ENCODE assay signal across 25 mouse cellular contexts in genomic region chr15:25447136-25447535, GRCm38 (mm10). TPM values are rescaled to one million over a fixed set of nuclear protein-coding genes. Genes with fewer than 3 reads are reported as not detected.
A peak's percentile ranks its signal among the peaks of the same experiment; 100 is the strongest.
DNase-seq lines count a peak whose midpoint lies in the region; ATAC-seq and TF ChIP-seq lines count a peak whose summit lies in the region.
"Had no signal": no experiment of that assay in that cellular context is flagged by ENCODE, and none has a peak within 500 bp of the region (broad histone marks: within the 10 kb centered on the region; RNA-seq: fewer than 3 reads in every experiment).

No protein-coding gene starts in this region.

- TF ChIP-seq POLR2A in kidney, adult 2 months (IDR thresholded peaks at IDR 0.05; ENCODE audit: low read depth, low read length) = no peak

- H3K36me3 ChIP-seq in kidney, adult 2 months (ENCODE audit: control insufficient read depth, insufficient read depth, low read length) = no peaks in the 10 kb centered on the region
- no peaks in the 10 kb centered on the region for H3K36me3 ChIP-seq in kidney, embryonic 16.5 days (ENCODE audit: insufficient read depth, low read length)
- H3K36me3 ChIP-seq in midbrain, embryonic 11.5 days (ENCODE audit: control insufficient read depth, insufficient read depth, low read length) = no peaks in the 10 kb centered on the region
- no peaks in the 10 kb centered on the region for H3K36me3 ChIP-seq in midbrain, embryonic 14.5 days (ENCODE audit: control insufficient read depth, insufficient read depth, low read length)
- H3K36me3 ChIP-seq: embryonic facial prominence, embryonic 13.5 days; embryonic facial prominence, embryonic 15.5 days; forebrain, embryonic 10.5 days; forebrain, embryonic 12.5 days; G1E had no signal

- no peak for ATAC-seq in kidney, embryonic 16.5 days (ENCODE audit: low FRiP score, low TSS enrichment)
- ATAC-seq in midbrain, embryonic 11.5 days (ENCODE audit: low FRiP score) = no peak
- ATAC-seq in midbrain, embryonic 14.5 days (ENCODE audit: low FRiP score, low TSS enrichment) = no peak
- ATAC-seq: CD4-positive, CD25-positive, alpha-beta regulatory T cell, adult 4 months; forebrain, embryonic 14.5 days; forebrain, embryonic 16.5 days had no signal

- no peak overlapping the region for H3K4me2 ChIP-seq in kidney, embryonic 16.5 days (replicated peaks; ENCODE audit: low read depth, low read length)
- no peak overlapping the region for H3K4me2 ChIP-seq in midbrain, embryonic 11.5 days
- no peak overlapping the region for H3K4me2 ChIP-seq in midbrain, embryonic 14.5 days (ENCODE audit: low read length)
- H3K4me2 ChIP-seq: embryonic facial prominence, embryonic 13.5 days; embryonic facial prominence, embryonic 15.5 days; forebrain, embryonic 12.5 days had no signal

- H3K27ac ChIP-seq in kidney, adult 2 months (ENCODE audit: insufficient read depth, low read depth, low read length) = no peak overlapping the region
- H3K27ac ChIP-seq in kidney, embryonic 16.5 days (ENCODE audit: low read length) = no peak overlapping the region
- no peak overlapping the region for H3K27ac ChIP-seq in midbrain, embryonic 11.5 days (ENCODE audit: low read depth, low read length)
- H3K27ac ChIP-seq in midbrain, embryonic 14.5 days (replicated peaks; ENCODE audit: low read depth, low read length) = no peak overlapping the region
- H3K27ac ChIP-seq: embryonic facial prominence, embryonic 13.5 days; embryonic facial prominence, embryonic 15.5 days; forebrain, embryonic 10.5 days; forebrain, embryonic 12.5 days had no signal

- 60% methylated on average over 6 of the region's 6 CpGs for WGBS in kidney, adult 2 months
- 49% methylated on average over 6 of the region's 6 CpGs for WGBS in kidney, embryonic 16.5 days
- 81% methylated on average over 6 of the region's 6 CpGs for WGBS in midbrain, embryonic 11.5 days
- 72% methylated on average over 6 of the region's 6 CpGs for WGBS in midbrain, embryonic 14.5 days

- no peak overlapping the region for H3K9ac ChIP-seq in kidney, embryonic 16.5 days (replicated peaks; ENCODE audit: low read length)
- no peak overlapping the region for H3K9ac ChIP-seq in midbrain, embryonic 11.5 days (ENCODE audit: low read length)
- no peak overlapping the region for H3K9ac ChIP-seq in midbrain, embryonic 14.5 days (replicated peaks; ENCODE audit: low read length)
- H3K9ac ChIP-seq: embryonic facial prominence, embryonic 13.5 days; embryonic facial prominence, embryonic 15.5 days; forebrain, embryonic 12.5 days had no signal

- no peak overlapping the region for H3K4me3 ChIP-seq in kidney, adult 2 months (ENCODE audit: insufficient read depth, low read depth, low read length)
- H3K4me3 ChIP-seq in kidney, embryonic 16.5 days (ENCODE audit: low read length) = no peak overlapping the region
- H3K4me3 ChIP-seq in midbrain, embryonic 11.5 days (ENCODE audit: low read depth, low read length) = no peak overlapping the region
- H3K4me3 ChIP-seq in midbrain, embryonic 14.5 days (replicated peaks; ENCODE audit: low read depth, low read length) = no peak overlapping the region
- H3K4me3 ChIP-seq: embryonic facial prominence, embryonic 13.5 days; embryonic facial prominence, embryonic 15.5 days; erythroblast, embryonic 14.5 days; forebrain, embryonic 10.5 days; forebrain, embryonic 12.5 days had no signal

- no peaks in the 10 kb centered on the region for H3K9me3 ChIP-seq in kidney, embryonic 16.5 days (ENCODE audit: low read length)
- H3K9me3 ChIP-seq in midbrain, embryonic 11.5 days (ENCODE audit: control insufficient read depth, low read length) = no peaks in the 10 kb centered on the region
- no peaks in the 10 kb centered on the region for H3K9me3 ChIP-seq in midbrain, embryonic 14.5 days (ENCODE audit: control insufficient read depth, low read length)
- H3K9me3 ChIP-seq: embryonic facial prominence, embryonic 13.5 days; embryonic facial prominence, embryonic 15.5 days; forebrain, embryonic 10.5 days; forebrain, embryonic 12.5 days had no signal

- H3K27me3 ChIP-seq in kidney, adult 2 months (replicated peaks; ENCODE audit: control insufficient read depth, insufficient read depth, low read length) = no peaks in the 10 kb centered on the region
- no peaks in the 10 kb centered on the region for H3K27me3 ChIP-seq in kidney, embryonic 16.5 days (ENCODE audit: insufficient read depth, low read length)
- no peaks in the 10 kb centered on the region for H3K27me3 ChIP-seq in midbrain, embryonic 11.5 days (ENCODE audit: control insufficient read depth, insufficient read depth, low read length)
- no peaks in the 10 kb centered on the region for H3K27me3 ChIP-seq in midbrain, embryonic 14.5 days (ENCODE audit: control insufficient read depth, insufficient read depth, low read length)
- H3K27me3 ChIP-seq: CH12.LX; embryonic facial prominence, embryonic 15.5 days had no signal

- DNase-seq in kidney, adult 2 months = peak; percentile 41
- DNase-seq in midbrain, embryonic 11.5 days (ENCODE audit: low spot score, missing footprints) = peak; percentile 56
- no peak for DNase-seq in midbrain, embryonic 14.5 days
- DNase-seq in Muller cell, postnatal 12 days (ENCODE audit: inconsistent ontology term) = peak; percentile 57
- DNase-seq: adrenal gland, postnatal 10 days; adrenal gland, postnatal 25 days; B cell, adult 2 months; cerebellum, adult 11 months; cerebellum, adult 18-20 months; cerebellum, adult 8-10 months; cerebellum, adult 9-11 months; cerebellum, postnatal 14 days; cerebellum, postnatal 36 days; embryo, embryonic 11 days had no signal

- 0 out of 2 replicates have a peak, but pooled peaks cover 4% of the 10 kb centered on the region for H3K4me1 ChIP-seq in kidney, adult 2 months (ENCODE audit: control insufficient read depth, insufficient read depth, low read length)
- peaks cover 20% of the 10 kb centered on the region for H3K4me1 ChIP-seq in kidney, embryonic 16.5 days (ENCODE audit: insufficient read depth, low read length)
- H3K4me1 ChIP-seq in midbrain, embryonic 11.5 days (ENCODE audit: control insufficient read depth, insufficient read depth, low read length) = 0 out of 2 replicates have a peak, but pooled peaks cover 5% of the 10 kb centered on the region
- H3K4me1 ChIP-seq in midbrain, embryonic 14.5 days (ENCODE audit: control insufficient read depth, insufficient read depth, low read length) = 0 out of 2 replicates have a peak, but pooled peaks cover 10% of the 10 kb centered on the region

- no peak for TF ChIP-seq CTCF in kidney, adult 2 months (conservative IDR thresholded peaks at IDR 0.05; ENCODE audit: insufficient read depth, insufficient read length, low read depth, low read length)

RNA-seq across cellular contexts. Expression of gene Basp1, which starts 33.6 kb away (rescaled TPM):
- polyA plus RNA-seq in kidney, adult 2 months (2012; rRNA removed) = 1.6 and 2.7 TPM in 2 replicates
- polyA plus RNA-seq in kidney, embryonic 16.5 days (2015; fragmentation: Nextera tagmentation; extraction: Ambion mirVana) = 14.5 and 15.4 TPM in 2 replicates
- 186 and 217 TPM in 2 replicates for polyA plus RNA-seq in midbrain, embryonic 11.5 days (2014; fragmentation: Nextera tagmentation; extraction: Ambion mirVana)
- polyA plus RNA-seq in midbrain, embryonic 14.5 days (2014; fragmentation: Nextera tagmentation; extraction: Ambion mirVana) = 227 and 382 TPM in 2 replicates
- polyA plus RNA-seq: G1E had no signal

Comparison
In these comparisons a context has a peak if more than half of its experiments do, and no peak if none do; other contexts are left out.
1. RNA of gene Basp1, which starts 33.6 kb away (polyA plus RNA-seq): 227 to 382 TPM in midbrain, embryonic 14.5 days and 186 to 217 TPM in midbrain, embryonic 11.5 days; 14.5 to 15.4 TPM in kidney, embryonic 16.5 days and 1.6 to 2.7 TPM in kidney, adult 2 months; every median in the first group is over 10 times any median in the second.